Mouse (Mus musculus) kidney, postnatal 4 days (tissue): ENCODE results near the gene Ctse.

Experiments used
- DNase-seq, 2 experiments: peaks; one replicate each; pipeline ENCODE4 v3.0.0; 2021; ENCODE audit warnings: mixed read lengths in 2 of 2

Gene Ctse

GRCm38 (mm10) chr1:131652670-131653443, 14.8 kb downstream of the Ctse start:
- no peak for DNase-seq

GRCm38 (mm10) chr1:131655601-131656000, 17.5 kb downstream of the Ctse start:
- DNase-seq, result no peak

GRCm38 (mm10) chr1:131657945-131658354, 19.8 kb downstream of the Ctse start:
- DNase-seq, result peak; percentile 95 to 96

GRCm38 (mm10) chr1:131659512-131660085, 21.5 kb downstream of the Ctse start:
- DNase-seq, result no peak

- no peak for DNase-seq
Observed at GRCm38 (mm10) chr1:131660266-131660665, 22.2 kb downstream of the Ctse start.

GRCm38 (mm10) chr1:131660716-131661472, 22.8 kb downstream of the Ctse start:
- no peak for DNase-seq

- no peak for DNase-seq
Observed at GRCm38 (mm10) chr1:131661749-131662148, 23.6 kb downstream of the Ctse start.

- DNase-seq, result no peak
Observed at GRCm38 (mm10) chr1:131663286-131663995, 25.3 kb downstream of the Ctse start.

GRCm38 (mm10) chr1:131664136-131664535, 26.0 kb downstream of the Ctse start:
- DNase-seq, result no peak

- DNase-seq, result no peak
Observed at GRCm38 (mm10) chr1:131665886-131666285, 27.8 kb downstream of the Ctse start.

- DNase-seq, result no peak
Observed at GRCm38 (mm10) chr1:131671113-131671512, 33.0 kb downstream of the Ctse start.

GRCm38 (mm10) chr1:131672361-131672760, 34.3 kb downstream of the Ctse start:
- DNase-seq, result no peak

GRCm38 (mm10) chr1:131679644-131680043, 41.5 kb downstream of the Ctse start:
- DNase-seq, result no peak

GRCm38 (mm10) chr1:131687739-131688138, 49.6 kb downstream of the Ctse start:
- DNase-seq, result no peak

- DNase-seq, result peak; percentile 54 to 59
Observed at GRCm38 (mm10) chr1:131688475-131688874, 50.4 kb downstream of the Ctse start, which contains the start of gene Rab7b. Rab7b (plus strand) TSS chr1:131688695.

- no peak for DNase-seq
Observed at GRCm38 (mm10) chr1:131689016-131689415, 50.9 kb downstream of the Ctse start.

GRCm38 (mm10) chr1:131689899-131690298, 51.8 kb downstream of the Ctse start:
- DNase-seq, result no peak

GRCm38 (mm10) chr1:131690435-131690834, 52.3 kb downstream of the Ctse start:
- peak; percentile 50 to 73 for DNase-seq

GRCm38 (mm10) chr1:131691356-131691755, 53.2 kb downstream of the Ctse start:
- no peak for DNase-seq

GRCm38 (mm10) chr1:131695308-131695707, 57.2 kb downstream of the Ctse start:
- no peak for DNase-seq

GRCm38 (mm10) chr1:131696325-131696724, 58.2 kb downstream of the Ctse start:
- DNase-seq, result no peak

GRCm38 (mm10) chr1:131698770-131699169, 60.7 kb downstream of the Ctse start:
- no peak for DNase-seq

GRCm38 (mm10) chr1:131699642-131700041, 61.5 kb downstream of the Ctse start:
- DNase-seq, result no peak
